Mouse (Mus musculus) urinary bladder, postnatal 25 days (tissue): ENCODE data around the gene P3h3.
A peak's percentile ranks its signal among the peaks of the same experiment; 100 is the strongest.
"Not testable (repeated sequence)": the region's sequence is repeated elsewhere in the genome, so short reads cannot be mapped to it uniquely, and the experiment has no call there.

Source experiments
- DNase-seq: peaks from one replicate; pipeline ENCODE4 v3.0.0; 2022; ENCODE audit warnings: low spot score

P3h3 gene

DNA sequence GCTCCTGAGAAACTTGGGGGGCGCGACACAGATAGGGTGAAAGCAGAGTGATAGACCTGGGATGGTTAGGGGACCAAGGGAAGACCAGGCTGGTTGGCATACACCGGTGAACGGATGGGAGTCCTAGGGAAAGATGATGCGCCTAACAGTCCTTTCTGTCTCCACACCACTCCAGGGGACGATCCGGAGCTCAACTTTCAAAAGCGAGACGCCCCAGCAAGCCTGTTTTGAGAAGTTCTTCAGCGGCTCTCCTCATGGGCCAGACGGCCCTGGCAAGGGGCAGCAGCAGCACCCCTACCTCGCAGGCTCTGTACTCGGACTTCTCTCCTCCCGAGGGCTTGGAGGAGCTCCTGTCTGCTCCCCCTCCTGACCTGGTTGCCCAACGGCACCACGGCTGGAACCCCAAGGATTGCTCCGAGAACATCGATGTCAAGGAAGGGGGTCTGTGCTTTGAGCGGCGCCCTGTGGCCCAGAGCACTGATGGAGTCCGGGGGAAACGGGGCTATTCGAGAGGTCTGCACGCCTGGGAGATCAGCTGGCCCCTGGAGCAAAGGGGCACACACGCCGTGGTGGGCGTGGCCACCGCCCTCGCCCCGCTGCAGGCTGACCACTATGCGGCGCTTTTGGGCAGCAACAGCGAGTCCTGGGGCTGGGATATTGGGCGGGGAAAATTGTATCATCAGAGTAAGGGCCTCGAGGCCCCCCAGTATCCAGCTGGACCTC lies 48.3 kb downstream of the P3h3 start:
- peak; percentile 77 for DNase-seq

DNA sequence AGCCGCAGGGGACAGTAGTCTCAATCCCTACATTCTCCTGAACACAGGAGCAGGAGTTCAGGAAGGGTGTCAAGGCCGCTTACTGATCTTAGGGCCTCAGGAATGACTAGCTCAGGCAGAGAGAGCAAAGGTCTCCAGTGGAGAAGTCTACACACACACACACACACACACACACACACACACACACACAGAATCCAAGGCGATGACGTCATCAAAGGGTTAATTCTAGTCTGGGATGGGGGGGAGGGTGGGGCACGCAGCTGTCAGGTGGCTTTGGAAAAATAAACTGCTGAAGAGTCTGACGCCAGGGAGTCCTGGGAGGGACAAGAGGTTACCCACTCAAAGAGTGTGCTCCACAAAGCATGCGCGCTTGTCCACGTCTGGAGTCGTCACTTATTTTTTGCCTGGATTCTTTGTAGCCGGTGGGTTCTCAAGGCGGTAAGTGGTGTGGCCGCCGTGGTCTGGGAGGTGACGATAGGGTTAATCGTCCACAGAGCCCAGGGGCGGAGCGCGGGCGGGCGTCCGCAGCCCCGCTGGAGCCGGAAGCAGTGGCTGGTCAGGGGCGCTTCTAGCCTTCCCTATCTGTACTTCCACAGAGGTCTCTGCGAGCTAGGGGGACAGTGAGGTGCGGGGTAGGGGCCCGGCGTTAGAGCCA lies 49.1 kb downstream of the P3h3 start, which contains the start of gene Spsb2:
Spsb2 (plus strand) TSS at position 304 of the 655 bp plus-strand sequence.
- peak; percentile 72 for DNase-seq

DNA sequence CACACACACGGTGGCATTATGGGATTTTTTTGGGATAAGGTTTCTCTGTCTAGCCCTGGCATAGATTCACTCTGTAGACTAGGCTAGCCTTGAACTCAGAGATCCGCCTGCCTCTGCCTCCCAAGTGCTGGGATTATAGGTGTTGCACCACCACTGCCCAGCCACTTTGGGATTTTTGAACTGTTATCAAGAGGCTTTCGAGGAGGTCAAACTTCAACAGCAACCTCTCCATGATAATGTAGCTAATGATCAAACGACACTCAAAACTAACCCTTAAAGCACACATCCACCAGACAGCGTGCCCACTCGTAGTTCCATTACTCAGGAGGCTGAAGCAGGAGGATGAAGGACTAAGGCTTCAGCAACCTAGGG lies 49.6 kb downstream of the P3h3 start:
- no peak for DNase-seq

DNA sequence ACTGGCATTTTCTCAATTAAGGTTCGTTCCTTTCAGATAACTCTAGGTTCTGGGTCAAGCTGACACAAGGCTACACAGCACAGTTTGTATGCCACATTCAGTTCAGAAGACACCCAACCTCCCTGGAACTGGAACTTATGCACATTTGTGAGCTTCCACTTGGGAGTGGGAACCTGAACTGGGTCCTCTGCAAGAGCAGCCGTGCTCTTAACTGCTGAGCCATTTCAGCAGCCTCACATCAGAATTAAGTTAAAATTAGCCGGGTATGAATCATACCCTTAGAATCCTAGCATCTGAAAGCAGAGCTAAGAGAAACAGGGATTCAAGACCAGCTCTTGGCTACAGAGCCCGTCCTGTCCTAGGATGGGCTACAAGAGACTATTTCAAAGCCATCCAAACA lies 50.2 kb downstream of the P3h3 start:
- DNase-seq = no peak

DNA sequence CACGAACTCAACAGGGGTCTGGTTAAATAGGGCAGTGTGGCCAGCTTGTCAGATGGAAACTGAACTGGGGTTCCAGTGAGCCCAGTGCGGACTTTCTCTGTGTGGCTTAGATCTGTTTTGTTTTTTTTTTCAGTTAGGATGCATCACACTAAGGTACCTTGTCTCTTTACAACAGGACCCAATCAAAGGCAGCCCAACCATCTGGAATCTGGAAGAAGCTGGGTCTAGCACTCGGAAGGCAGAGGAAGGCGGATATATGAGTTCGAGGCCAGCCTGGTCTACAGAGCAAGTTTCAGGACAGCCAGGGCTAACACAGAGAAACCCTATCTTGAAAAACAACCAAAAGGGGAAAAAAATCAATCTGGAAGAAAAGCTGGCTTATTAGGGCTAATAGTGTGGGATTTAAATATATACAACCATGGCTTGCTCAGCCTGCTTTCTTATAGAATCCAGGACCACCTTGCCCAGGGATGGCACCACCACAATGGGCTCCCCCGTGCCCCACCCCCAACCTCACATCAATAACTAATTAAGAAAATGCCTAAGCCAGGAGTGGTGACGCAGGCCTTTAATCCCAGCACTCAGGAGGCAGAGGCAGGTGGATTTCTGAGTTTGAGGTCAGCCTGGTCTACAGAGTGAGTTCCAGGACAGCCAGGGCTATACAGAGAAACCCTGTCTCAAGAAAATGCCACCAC lies 51.0 kb downstream of the P3h3 start:
- DNase-seq = no peak

DNA sequence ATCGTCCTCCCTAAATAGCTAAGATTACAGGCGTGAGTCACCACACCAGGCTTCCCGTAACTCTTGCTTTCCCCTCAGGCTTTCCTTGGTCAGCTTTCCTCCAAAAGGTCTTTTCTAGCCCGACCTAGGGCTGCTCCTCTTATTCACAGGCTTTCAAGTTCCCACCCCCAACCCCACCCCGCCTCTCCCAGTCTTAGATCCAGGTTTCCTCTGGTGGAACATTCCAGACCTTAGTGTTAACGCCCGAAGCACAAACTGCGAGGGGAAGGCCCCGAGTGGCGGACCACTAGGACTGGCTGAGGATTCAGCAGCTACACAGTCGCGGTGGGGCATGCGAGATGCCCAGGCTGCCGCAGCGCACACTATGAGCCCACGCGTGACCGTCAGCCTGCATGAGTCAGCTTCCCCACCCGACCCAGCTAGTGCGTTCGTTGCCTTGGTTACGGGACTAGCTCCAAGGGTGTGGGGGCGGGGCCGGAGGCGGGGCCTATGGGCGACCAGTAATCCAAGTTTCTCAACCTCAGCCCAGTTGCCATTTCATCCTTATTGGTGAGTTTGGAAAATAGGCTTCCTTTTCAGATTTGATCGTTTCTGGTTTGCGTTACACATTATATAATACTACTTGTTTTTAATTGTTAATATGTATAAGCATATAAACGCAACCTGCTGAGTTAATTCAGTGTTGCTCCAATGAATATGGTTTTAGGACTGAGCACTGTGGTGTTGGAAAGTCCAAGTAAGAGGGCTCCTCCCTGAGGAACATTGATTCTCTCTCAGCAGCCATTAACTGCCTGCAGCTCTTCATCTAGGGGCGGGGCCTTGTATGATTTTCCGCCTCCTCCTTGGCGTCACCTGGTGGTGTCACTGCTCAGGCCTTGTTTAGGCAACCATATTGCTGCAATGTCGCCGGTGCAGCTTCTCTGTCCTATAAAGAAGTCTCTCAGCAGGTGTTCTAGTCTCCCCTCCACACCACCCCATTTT lies 51.9 kb downstream of the P3h3 start:
- peak; percentile 96 for DNase-seq

DNA sequence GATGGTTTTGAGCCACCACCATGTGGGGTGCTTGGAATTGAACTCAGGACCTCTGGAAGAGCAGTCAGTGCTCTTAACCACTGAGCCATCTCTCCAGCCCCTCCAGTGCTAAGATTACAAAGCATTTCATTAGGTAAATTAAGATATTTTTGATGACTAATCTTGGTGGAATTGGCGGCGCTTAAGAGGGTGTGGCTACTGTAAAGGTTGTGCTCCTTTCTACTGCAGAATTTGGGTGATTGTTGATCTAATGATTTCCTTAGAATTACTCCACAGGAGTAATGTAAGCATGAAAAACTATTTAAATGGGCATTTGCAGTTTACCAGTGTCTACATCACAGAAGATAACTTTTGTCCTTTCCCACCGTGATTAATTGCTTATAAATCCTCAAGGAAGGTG lies 53.2 kb downstream of the P3h3 start:
- no peak for DNase-seq

DNA sequence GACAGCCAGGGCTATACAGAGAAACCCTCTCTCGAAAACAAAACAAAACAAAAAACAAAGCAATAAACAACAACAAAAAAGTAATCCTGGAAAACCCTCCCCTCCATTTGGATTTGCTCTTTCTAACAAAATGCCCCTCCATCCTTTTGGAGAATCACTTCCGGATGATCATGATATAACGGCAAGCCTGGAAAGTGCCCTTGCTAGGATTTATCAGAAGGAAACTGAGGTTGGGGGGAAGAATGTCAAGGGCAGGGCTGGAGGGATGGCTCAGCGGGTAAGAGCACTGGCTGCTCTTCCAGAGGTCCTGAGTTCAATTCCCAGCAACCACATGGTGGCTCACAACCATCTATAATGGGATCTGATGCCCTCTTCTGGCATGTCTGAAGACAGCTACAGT lies 53.9 kb downstream of the P3h3 start:
- DNase-seq = not testable (repeated sequence)

DNA sequence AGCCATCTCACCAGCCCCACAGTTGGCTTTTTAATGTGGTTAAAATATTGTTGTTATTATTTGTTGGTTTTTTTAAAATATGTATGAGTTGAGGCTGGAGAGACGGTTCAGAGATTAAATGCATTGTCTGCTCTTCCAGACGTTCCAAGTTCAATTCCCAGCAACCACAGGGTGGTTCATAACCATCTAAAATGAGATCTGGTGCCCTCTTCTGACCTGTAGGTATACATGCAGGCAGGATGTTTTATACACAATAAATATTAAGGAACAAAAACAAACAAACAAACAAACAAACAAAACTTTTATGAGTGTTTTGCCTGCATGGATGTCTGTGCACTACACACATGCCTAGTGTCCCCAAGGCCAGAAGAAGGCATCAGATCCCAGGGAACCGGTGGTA lies 54.5 kb downstream of the P3h3 start:
- DNase-seq = no peak

DNA sequence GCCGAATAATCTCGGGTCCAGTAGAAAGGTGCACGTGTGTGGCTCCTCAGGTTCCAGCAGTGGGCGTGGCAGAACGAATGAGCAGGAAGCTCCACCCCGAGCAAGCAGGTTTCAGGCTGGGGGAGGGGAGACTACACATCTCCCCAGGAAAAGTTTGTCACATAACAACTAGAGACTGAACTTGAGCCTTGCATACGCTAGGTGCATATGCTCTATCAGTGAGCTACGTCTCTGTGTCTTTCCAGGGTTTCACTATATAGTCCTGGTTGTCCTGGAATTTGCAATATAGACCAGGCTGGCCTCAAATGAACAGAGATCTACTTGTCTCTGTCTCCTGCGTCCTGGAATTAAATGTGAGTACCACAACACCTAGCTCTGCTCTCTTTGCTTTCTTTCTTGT lies 55.2 kb downstream of the P3h3 start:
- DNase-seq = not testable (repeated sequence)

DNA sequence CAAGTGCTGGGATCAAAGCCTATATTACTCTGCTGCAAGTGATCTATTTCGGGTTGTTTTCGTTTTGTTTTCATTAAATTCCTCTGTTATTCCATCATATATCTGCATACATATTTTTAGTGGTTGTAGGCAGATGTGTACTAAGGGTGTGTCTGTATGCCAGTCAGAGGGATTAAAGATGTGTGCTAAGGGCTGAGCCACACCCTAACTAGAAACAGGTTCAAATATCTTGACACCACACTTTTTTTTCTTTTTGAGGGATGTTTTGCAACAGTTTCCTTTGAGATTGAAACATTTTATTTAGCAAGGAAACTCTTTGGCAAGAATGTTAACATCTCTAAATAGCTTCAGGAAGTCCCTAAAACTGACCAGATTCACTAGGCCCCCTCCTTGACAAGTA lies 61.4 kb downstream of the P3h3 start:
- no peak for DNase-seq

DNA sequence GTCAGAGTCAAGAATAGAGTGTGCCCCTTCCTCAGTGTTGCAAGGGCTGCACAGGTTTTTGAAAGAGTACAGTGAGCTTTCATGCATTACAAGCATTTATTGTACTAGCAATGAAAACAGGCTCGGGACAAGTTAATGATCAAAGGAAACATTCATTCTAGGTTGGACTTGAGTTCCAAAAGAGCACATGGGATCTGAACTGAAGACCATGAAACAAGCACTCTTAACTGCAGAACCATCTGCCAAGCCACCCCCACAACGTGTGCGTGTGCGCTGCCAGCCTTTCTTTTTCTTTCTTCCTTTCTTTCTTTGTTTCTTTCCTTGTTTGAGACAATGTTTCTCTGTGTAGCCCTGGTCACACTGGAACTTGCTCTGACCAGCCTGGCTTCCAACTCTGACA lies 61.8 kb downstream of the P3h3 start:
- DNase-seq = no peak

DNA sequence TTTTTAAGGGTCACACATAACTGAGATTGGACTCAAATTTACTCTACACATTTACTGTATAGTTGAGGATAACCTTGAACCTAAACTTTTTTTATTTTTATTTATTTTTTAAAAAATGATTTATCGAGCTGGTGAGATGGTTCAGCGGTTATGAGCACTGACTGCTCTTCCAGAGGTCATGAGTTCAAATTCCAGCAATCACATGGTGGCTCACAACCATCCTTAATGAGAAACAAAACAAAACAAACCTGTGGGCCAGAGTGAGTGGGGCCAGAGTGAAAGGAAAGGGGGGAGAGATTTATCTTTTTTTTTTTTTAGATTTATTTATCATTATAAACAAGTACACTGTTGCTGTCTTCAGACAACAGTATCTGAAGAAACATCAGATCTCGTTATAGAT lies 65.6 kb downstream of the P3h3 start:
- no peak for DNase-seq
